Mouse (Mus musculus): ENCODE results near the gene 1110059E24Rik. TPM values are rescaled to one million over a fixed set of nuclear protein-coding genes. Genes with fewer than 3 reads are reported as not detected.

The 1110059E24Rik gene
- polyA plus RNA-seq, 2 experiments: 6.6 to 13.7 TPM

- ATAC-seq (ENCODE audit: insufficient read depth) (no peak), DNase-seq (ENCODE audit: low read depth in 3 of 3, low spot score in 3 of 3) (no peak)
- H3K9me3 ChIP-seq (ENCODE audit: control insufficient read depth, low read length): no peaks in the 10 kb centered on the region
- 52% methylated on average over 8 of the region's 8 CpGs for WGBS (ENCODE audit: insufficient replicate concordance)
- no peaks in the 10 kb centered on the region for H3K36me3 ChIP-seq (replicated peaks; ENCODE audit: control insufficient read depth, insufficient read depth, low read depth)
- H3K27ac ChIP-seq: no peak overlapping the region
- no peak overlapping the region for H3K4me3 ChIP-seq (ENCODE audit: insufficient read depth in 1 of 2, low read depth in 2 of 2, low read length in 2 of 2)
- H3K4me2 ChIP-seq (ENCODE audit: low read depth): no peak overlapping the region
- no peaks in the 10 kb centered on the region for H3K27me3 ChIP-seq (ENCODE audit: control insufficient read depth, insufficient read depth, low read length)
- H3K9ac ChIP-seq (replicated peaks): no peak overlapping the region
- TF ChIP-seq CTCF (IDR thresholded peaks at IDR 0.05; ENCODE audit: low read depth): no peak
- no peak for TF ChIP-seq EP300 (IDR thresholded peaks at IDR 0.05; ENCODE audit: low read depth)
- peaks cover 0 to 20% of the 10 kb centered on the region in 2 experiments; a peak in 2 of 4 replicates for H3K4me1 ChIP-seq (replicated peaks; ENCODE audit: control insufficient read depth in 2 of 2, insufficient read depth in 2 of 2, low read length in 1 of 2)
Measured at GRCm38 (mm10) chr19:21570778-21571177, 82.0 kb downstream of the 1110059E24Rik start.

- H3K9me3 ChIP-seq (ENCODE audit: control insufficient read depth, low read length): no peaks in the 10 kb centered on the region
- peak overlapping the region; percentile 52 for H3K4me2 ChIP-seq (ENCODE audit: low read depth)
- ATAC-seq (ENCODE audit: insufficient read depth): peak; percentile 87
- WGBS (ENCODE audit: insufficient replicate concordance): 32% methylated on average over 3 of the region's 3 CpGs
- H3K4me3 ChIP-seq (ENCODE audit: insufficient read depth in 1 of 2, low read depth in 2 of 2, low read length in 2 of 2): peak overlapping the region; percentile 31
- peaks cover 0 to 20% of the 10 kb centered on the region in 2 experiments; a peak in 2 of 4 replicates for H3K4me1 ChIP-seq (replicated peaks; ENCODE audit: control insufficient read depth in 2 of 2, insufficient read depth in 2 of 2, low read length in 1 of 2)
- H3K27me3 ChIP-seq (ENCODE audit: control insufficient read depth, insufficient read depth, low read length): no peaks in the 10 kb centered on the region
- no peak for TF ChIP-seq EP300 (IDR thresholded peaks at IDR 0.05; ENCODE audit: low read depth)
- no peak for TF ChIP-seq CTCF (IDR thresholded peaks at IDR 0.05; ENCODE audit: low read depth)
- H3K27ac ChIP-seq: peak overlapping the region; percentile 64
- peak; percentile 6 to 36 (median 9) for DNase-seq (ENCODE audit: low read depth in 3 of 3, low spot score in 3 of 3)
- peak overlapping the region; percentile 40 for H3K9ac ChIP-seq (replicated peaks)
- no peaks in the 10 kb centered on the region for H3K36me3 ChIP-seq (replicated peaks; ENCODE audit: control insufficient read depth, insufficient read depth, low read depth)
Measured at GRCm38 (mm10) chr19:21568528-21569185, 84.1 kb downstream of the 1110059E24Rik start.

GRCm38 (mm10) chr19:21567933-21568332, 84.8 kb downstream of the 1110059E24Rik start:
- H3K4me3 ChIP-seq (ENCODE audit: insufficient read depth in 1 of 2, low read depth in 2 of 2, low read length in 2 of 2): peak overlapping the region; percentile 39 to 54
- no peaks in the 10 kb centered on the region for H3K36me3 ChIP-seq (replicated peaks; ENCODE audit: control insufficient read depth, insufficient read depth, low read depth)
- peak overlapping the region; percentile 52 for H3K4me2 ChIP-seq (ENCODE audit: low read depth)
- DNase-seq (ENCODE audit: low read depth in 3 of 3, low spot score in 3 of 3): peak in 1 of 3 experiments; percentile 9
- H3K27ac ChIP-seq: peak overlapping the region; percentile 47
- TF ChIP-seq EP300 (IDR thresholded peaks at IDR 0.05; ENCODE audit: low read depth) (no peak), CTCF (IDR thresholded peaks at IDR 0.05; ENCODE audit: low read depth) (no peak)
- peaks cover 0 to 20% of the 10 kb centered on the region in 2 experiments; a peak in 2 of 4 replicates for H3K4me1 ChIP-seq (replicated peaks; ENCODE audit: control insufficient read depth in 2 of 2, insufficient read depth in 2 of 2, low read length in 1 of 2)
- 21% methylated on average over 3 of the region's 3 CpGs for WGBS (ENCODE audit: insufficient replicate concordance)
- H3K9me3 ChIP-seq (ENCODE audit: control insufficient read depth, low read length): no peaks in the 10 kb centered on the region
- H3K9ac ChIP-seq (replicated peaks): peak overlapping the region; percentile 31
- peak; percentile 62; the same call in 1 of the 2 replicates for ATAC-seq (ENCODE audit: insufficient read depth)
- no peaks in the 10 kb centered on the region for H3K27me3 ChIP-seq (ENCODE audit: control insufficient read depth, insufficient read depth, low read length)

GRCm38 (mm10) chr19:21566484-21566883, 86.3 kb downstream of the 1110059E24Rik start:
- ATAC-seq (ENCODE audit: insufficient read depth): no peak
- H3K4me2 ChIP-seq (ENCODE audit: low read depth): no peak overlapping the region
- no peak overlapping the region for H3K9ac ChIP-seq (replicated peaks)
- no peaks in the 10 kb centered on the region for H3K9me3 ChIP-seq (ENCODE audit: control insufficient read depth, low read length)
- no peaks in the 10 kb centered on the region for H3K27me3 ChIP-seq (ENCODE audit: control insufficient read depth, insufficient read depth, low read length)
- H3K36me3 ChIP-seq (replicated peaks; ENCODE audit: control insufficient read depth, insufficient read depth, low read depth): no peaks in the 10 kb centered on the region
- WGBS (ENCODE audit: insufficient replicate concordance): 70% methylated on average over 5 of the region's 5 CpGs
- no peak for TF ChIP-seq CTCF (IDR thresholded peaks at IDR 0.05; ENCODE audit: low read depth)
- TF ChIP-seq EP300 (IDR thresholded peaks at IDR 0.05; ENCODE audit: low read depth): no peak
- no peak overlapping the region for H3K4me3 ChIP-seq (ENCODE audit: insufficient read depth in 1 of 2, low read depth in 2 of 2, low read length in 2 of 2)
- no peak for DNase-seq (ENCODE audit: low read depth in 3 of 3, low spot score in 3 of 3)
- peaks cover 0 to 20% of the 10 kb centered on the region in 2 experiments; a peak in 2 of 4 replicates for H3K4me1 ChIP-seq (replicated peaks; ENCODE audit: control insufficient read depth in 2 of 2, insufficient read depth in 2 of 2, low read length in 1 of 2)
- no peak overlapping the region for H3K27ac ChIP-seq

- no peak for ATAC-seq (ENCODE audit: insufficient read depth)
- TF ChIP-seq CTCF (IDR thresholded peaks at IDR 0.05; ENCODE audit: low read depth) (no peak), EP300 (IDR thresholded peaks at IDR 0.05; ENCODE audit: low read depth) (no peak)
- WGBS (ENCODE audit: insufficient replicate concordance): 0% methylated on average over 1 of the region's 1 CpGs
Measured at GRCm38 (mm10) chr19:21564461-21564797, 88.3 kb downstream of the 1110059E24Rik start.

More at GRCm38 (mm10) chr19:21564461-21564797, 88.3 kb downstream of the 1110059E24Rik start:
- Histone ChIP-seq H3K4me1 (replicated peaks; ENCODE audit: control insufficient read depth in 2 of 2, insufficient read depth in 2 of 2, low read length in 1 of 2) (peaks cover 0 to 19% of the 10 kb centered on the region in 2 experiments; a peak in 2 of 4 replicates), H3K27me3 (ENCODE audit: control insufficient read depth, insufficient read depth, low read length) (no peaks in the 10 kb centered on the region), H3K9me3 (ENCODE audit: control insufficient read depth, low read length) (no peaks in the 10 kb centered on the region), H3K36me3 (replicated peaks; ENCODE audit: control insufficient read depth, insufficient read depth, low read depth) (no peaks in the 10 kb centered on the region), H3K27ac (no peak overlapping the region), H3K4me3 (ENCODE audit: insufficient read depth in 1 of 2, low read depth in 2 of 2, low read length in 2 of 2) (no peak overlapping the region), H3K9ac (replicated peaks) (no peak overlapping the region), H3K4me2 (ENCODE audit: low read depth) (no peak overlapping the region)
- DNase-seq (ENCODE audit: low read depth in 3 of 3, low spot score in 3 of 3): no peak

All from liver, embryonic 14.5 days (tissue).